ENCODE assay signal across 18 mouse cellular contexts in genomic region chr11:106260826-106261450, GRCm38 (mm10). TPM values are rescaled to one million over a fixed set of nuclear protein-coding genes. Genes with fewer than 3 reads are reported as not detected.
DNase-seq lines count a peak whose midpoint lies in the region.
"Had no signal": no experiment of that assay in that cellular context is flagged by ENCODE, and none has a peak within 500 bp of the region (broad histone marks: within the 10 kb centered on the region; RNA-seq: fewer than 3 reads in every experiment).

No protein-coding gene starts in this region.

- DNase-seq in cerebellum, adult 9-10 months = peak; percentile 19
- no peak for DNase-seq in cerebellum, adult 8-10 months
- DNase-seq in heart, adult 11 months = peak; percentile 75
- no peak for DNase-seq in heart, postnatal 10 days
- DNase-seq in lung, postnatal 10 days = peak; percentile 44
- DNase-seq in lung, postnatal 36 days = no peak
- peak; percentile 33 for DNase-seq in brain, adult 2 months (ENCODE audit: low read depth, low spot score)
- no peak for DNase-seq in spleen, postnatal 36 days (ENCODE audit: low spot score in 2 of 2)
- DNase-seq: adrenal gland, adult 2 months; adrenal gland, postnatal 14 days; cerebellum, adult 18-20 months; cerebellum, postnatal 14 days; gastrocnemius, postnatal 10 days; heart, adult 2 months had no signal

- intact Hi-C loops in heart, postnatal 10 days (cut with DNase I) = no loop called here

RNA-seq across cellular contexts. Expression of gene Psmc5, which starts 5.0 kb away (rescaled TPM):
- 100 to 1,000 TPM; 107 to 109 TPM for total RNA-seq in heart, postnatal 10 days (2021)

RNA-seq across cellular contexts. Expression of gene Ftsj3, which starts 5.1 kb away (rescaled TPM):
- total RNA-seq in heart, postnatal 10 days (2021) = 10 to 100 TPM; 22.3 to 24.7 TPM

RNA-seq across cellular contexts. Expression of gene Smarcd2, which starts 11.8 kb away (rescaled TPM):
- 10 to 100 TPM; 28.1 to 28.4 TPM for total RNA-seq in heart, postnatal 10 days (2021)

RNA-seq across cellular contexts. Expression of gene Tcam1, which starts 15.5 kb away (rescaled TPM):
- total RNA-seq in heart, postnatal 10 days (2021) = under 1 TPM in 1 of 2 experiments, not detected in 1; 0.07 TPM
- total RNA-seq: G1E; heart, adult 2 months; heart, postnatal 25 days had no signal

RNA-seq across cellular contexts. Expression of gene Gh, which starts 40.7 kb away (rescaled TPM):
- not detected for total RNA-seq in heart, postnatal 10 days (2021)
- total RNA-seq: adrenal gland, adult 2 months; adrenal gland, postnatal 14 days; G1E; gastrocnemius, adult 18-20 months; gastrocnemius, postnatal 10 days; heart, adult 2 months; heart, postnatal 25 days; hematopoietic stem cell, adult 5-6 weeks had no signal

Comparison
In these comparisons a context has a peak if more than half of its experiments do, and no peak if none do; other contexts are left out.
1. DNase-seq: peak in cerebellum, adult 9-10 months (single experiment), heart, adult 11 months (single experiment), lung, postnatal 10 days (single experiment) and brain, adult 2 months (single experiment); none in cerebellum, adult 8-10 months (single experiment), heart, postnatal 10 days (0 of 2), lung, postnatal 36 days (single experiment) and spleen, postnatal 36 days (0 of 2).